Mouse (Mus musculus) forebrain, embryonic 10.5 days (tissue): ENCODE measurements around the gene Gpr143. TPM values are rescaled to one million over a fixed set of nuclear protein-coding genes. Genes with fewer than 3 reads are reported as not detected.

Experiments used
- DNase-seq: peaks from one replicate; pipeline ENCODE4 v3.0.0-alpha.2; 2017; ENCODE audit warnings: low spot score; ENCODE audit errors: extremely low spot score
- H3K27ac ChIP-seq: fragments of 300-500 bp; sonication (generic); 2 replicates; pipeline ENCODE4 v1.5.1; 2016; ENCODE audit warnings: mild to moderate bottlenecking
- H3K27me3 ChIP-seq: fragments of 300-500 bp; sonication (generic); 2 replicates; pipeline ENCODE4 v1.6.1; 2016; ENCODE audit warnings: mild to moderate bottlenecking; ENCODE audit not compliant: poor library complexity, severe bottlenecking
- H3K36me3 ChIP-seq: fragments of 300-500 bp; sonication (generic); replicated peaks from 2 replicates; pipeline ENCODE4 v1.6.1; 2016; ENCODE audit warnings: mild to moderate bottlenecking, moderate library complexity
- H3K4me1 ChIP-seq: fragments of 300-500 bp; sonication (generic); 2 replicates; pipeline ENCODE4 v1.6.1; 2016
- H3K4me3 ChIP-seq: fragments of 300-500 bp; sonication (generic); 2 replicates; pipeline ENCODE4 v1.5.1; 2016; ENCODE audit warnings: mild to moderate bottlenecking, moderate library complexity
- H3K9me3 ChIP-seq: fragments of 300-500 bp; sonication (generic); 2 replicates; pipeline ENCODE4 v1.6.1; 2016; ENCODE audit warnings: mild to moderate bottlenecking, moderate library complexity
- WGBS: fragments of 180-500 bp; shearing (Covaris S2); methylation state at CpG from one replicate; pipeline ENCODE4 v1.1.7; 2016; 5-methylcytosine and 5-hydroxymethylcytosine counted together
- polyA plus RNA-seq: library from polyadenylated mRNA; unstranded; fragments of >200 nt; fragmentation: Nextera tagmentation; extraction: Ambion mirVana; gene quantifications from 2 replicates; pipeline ENCODE4 v1.2.1, GENCODE M21; 2016

The Gpr143 gene
- 0.37 and 0.53 TPM in 2 replicates for polyA plus RNA-seq

DNA sequence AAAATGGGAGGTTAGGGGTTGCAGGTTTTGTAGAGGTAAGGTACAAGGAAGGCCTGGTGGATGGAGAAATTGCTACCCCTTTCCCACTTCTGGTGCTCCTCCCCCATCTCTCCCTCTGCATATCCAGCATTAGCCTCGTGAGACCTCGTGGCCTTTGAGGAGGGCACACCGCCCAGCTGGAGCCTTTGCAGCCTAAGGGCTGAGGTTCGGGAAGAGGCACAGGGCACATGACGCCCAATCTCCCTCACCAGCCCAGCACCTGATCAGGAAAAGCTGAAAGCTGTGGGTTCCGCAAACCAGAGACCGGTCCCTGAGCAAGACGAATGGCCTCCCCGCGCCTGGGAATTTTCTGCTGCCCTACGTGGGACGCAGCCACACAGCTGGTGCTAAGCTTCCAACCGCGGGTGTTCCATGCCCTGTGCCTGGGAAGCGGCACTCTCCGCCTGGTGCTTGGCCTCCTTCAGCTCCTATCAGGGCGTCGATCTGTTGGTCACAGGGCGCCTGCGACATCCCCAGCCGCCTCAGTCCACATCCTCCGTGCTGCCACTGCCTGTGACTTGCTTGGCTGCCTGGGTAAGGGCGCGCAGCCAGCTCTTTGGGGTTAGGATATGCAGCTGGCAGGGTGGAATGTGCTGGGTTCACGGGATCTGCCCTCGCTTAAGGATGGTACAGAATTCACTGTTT, at the start of gene Gpr143:
Gene Gpr143 (plus strand): TSS at position 202 of the 684 bp plus-strand sequence.
- peak; percentile 17 for DNase-seq
- H3K36me3 ChIP-seq, result no peaks in the 10 kb centered on the region
- peaks cover 6% of the 10 kb centered on the region for H3K4me1 ChIP-seq
- WGBS, result 23% methylated on average over 26 of the region's 26 CpGs
- H3K27me3 ChIP-seq, result peaks cover 73% of the 10 kb centered on the region
- no peaks in the 10 kb centered on the region for H3K9me3 ChIP-seq
- peak within 1 kb of the TSS; percentile 40 for H3K4me3 ChIP-seq
- H3K27ac ChIP-seq, result peak within 1 kb of the TSS; percentile 62; the same call in 1 of the 2 replicates

DNA sequence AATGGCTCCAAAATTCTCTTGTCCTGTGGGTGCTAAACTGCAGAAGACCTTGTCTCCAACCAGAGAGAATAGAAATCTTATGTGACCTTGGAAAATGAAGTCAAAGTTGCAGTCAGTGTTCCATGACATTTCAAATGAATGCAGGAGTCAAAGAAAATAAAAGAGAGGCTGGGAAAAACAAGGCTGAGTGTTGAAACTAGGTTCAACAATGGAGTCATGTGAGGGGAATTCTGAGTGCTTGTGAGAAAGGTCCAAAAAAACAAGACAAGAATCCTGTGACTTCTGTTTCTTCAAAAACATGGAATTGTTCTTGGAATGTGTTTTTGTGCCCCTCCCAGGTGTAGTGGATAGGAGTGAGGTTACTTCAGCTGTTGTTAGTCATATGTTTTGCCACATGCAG, 46.4 kb upstream of the Gpr143 start:
- Histone ChIP-seq H3K27ac (no peak overlapping the region), H3K4me3 (no peak overlapping the region), H3K36me3 (no peaks in the 10 kb centered on the region), H3K27me3 (peaks cover 93% of the 10 kb centered on the region), H3K4me1 (peaks cover 4% of the 10 kb centered on the region; the same call in 1 of the 2 replicates), H3K9me3 (no peaks in the 10 kb centered on the region)
- no peak for DNase-seq

DNA sequence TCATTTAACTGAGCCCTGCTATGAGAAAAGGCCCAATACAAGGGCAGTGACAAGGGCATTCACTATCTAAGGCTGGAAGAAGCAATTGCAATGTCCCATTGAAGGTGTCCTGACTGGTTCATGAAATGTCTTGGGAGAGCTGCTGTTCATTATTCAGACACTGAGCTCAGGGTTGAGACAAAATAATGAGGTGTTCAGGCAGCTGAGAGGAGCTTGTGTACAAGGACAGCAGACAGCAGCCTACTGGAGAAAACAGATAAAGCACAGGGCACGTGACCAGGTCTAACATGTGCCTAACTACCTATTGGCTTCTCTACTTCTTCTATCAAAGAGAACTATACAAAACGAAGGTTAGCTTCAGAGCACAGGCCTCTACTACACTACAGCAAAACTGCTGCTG, 43.5 kb upstream of the Gpr143 start:
- Histone ChIP-seq H3K27ac (no peak overlapping the region), H3K9me3 (no peaks in the 10 kb centered on the region), H3K36me3 (no peaks in the 10 kb centered on the region), H3K4me1 (peaks cover 4% of the 10 kb centered on the region; the same call in 1 of the 2 replicates), H3K4me3 (no peak overlapping the region), H3K27me3 (peaks cover 97% of the 10 kb centered on the region)
- no peak for DNase-seq
- 88% methylated on average over 2 of the region's 2 CpGs for WGBS

DNA sequence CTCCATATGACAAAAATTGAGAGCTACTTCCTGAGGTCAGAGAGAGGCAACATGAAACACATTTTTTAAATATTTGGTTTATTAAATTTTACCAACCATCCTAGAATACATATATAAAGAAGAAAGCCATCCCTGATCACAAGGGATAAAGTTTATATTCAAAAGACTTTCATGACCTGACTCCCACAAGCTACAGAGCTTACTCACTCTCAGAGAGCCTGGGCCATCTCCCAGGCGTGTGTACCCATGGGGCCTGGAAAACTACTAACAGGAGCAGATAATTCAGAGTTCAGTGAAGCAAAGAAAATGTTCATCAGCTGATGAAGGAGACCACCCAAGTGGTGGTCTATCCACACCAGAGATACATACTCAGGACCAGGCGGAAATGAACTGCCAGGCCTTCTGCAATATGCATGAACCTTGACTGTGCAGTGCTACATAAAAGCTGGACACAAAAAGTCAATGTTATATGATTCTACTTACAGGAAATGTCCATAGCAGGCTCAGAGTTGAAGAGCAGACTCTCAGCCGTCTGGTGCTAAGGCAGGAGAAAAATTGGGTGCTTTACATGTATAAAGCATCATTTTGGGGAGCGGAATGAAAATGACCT, 42.9 kb upstream of the Gpr143 start:
- H3K36me3 ChIP-seq, result no peaks in the 10 kb centered on the region
- H3K9me3 ChIP-seq, result no peaks in the 10 kb centered on the region
- H3K4me1 ChIP-seq, result peaks cover 4% of the 10 kb centered on the region; the same call in 1 of the 2 replicates
- H3K27ac ChIP-seq, result no peak overlapping the region
- peaks cover 100% of the 10 kb centered on the region for H3K27me3 ChIP-seq
- DNase-seq, result no peak
- 83% methylated on average over 4 of the region's 4 CpGs for WGBS
- H3K4me3 ChIP-seq, result no peak overlapping the region

DNA sequence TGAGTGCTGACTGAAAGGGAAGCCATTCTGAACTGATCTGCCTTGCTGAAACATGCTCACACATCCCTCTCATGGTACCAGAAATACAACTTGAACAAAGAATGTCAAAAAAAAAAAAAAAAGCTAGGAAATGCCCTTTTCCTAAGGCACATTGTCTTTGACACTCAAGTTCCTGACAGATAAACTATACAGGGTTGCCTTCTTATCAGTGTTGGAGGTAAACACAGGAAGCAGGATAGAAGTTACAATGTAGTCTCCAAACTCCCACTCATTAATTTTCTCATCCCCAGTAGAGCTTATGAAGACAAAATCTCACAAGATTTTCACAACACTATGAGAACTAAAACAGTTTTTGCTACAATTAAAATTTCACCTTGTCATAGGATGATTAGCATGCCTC, 38.1 kb upstream of the Gpr143 start:
- peaks cover 97% of the 10 kb centered on the region for H3K27me3 ChIP-seq
- H3K4me1 ChIP-seq, result peaks cover 10% of the 10 kb centered on the region; the same call in 1 of the 2 replicates
- H3K4me3 ChIP-seq, result no peak overlapping the region
- no peaks in the 10 kb centered on the region for H3K36me3 ChIP-seq
- no peak overlapping the region for H3K27ac ChIP-seq
- DNase-seq, result no peak
- H3K9me3 ChIP-seq, result no peaks in the 10 kb centered on the region

DNA sequence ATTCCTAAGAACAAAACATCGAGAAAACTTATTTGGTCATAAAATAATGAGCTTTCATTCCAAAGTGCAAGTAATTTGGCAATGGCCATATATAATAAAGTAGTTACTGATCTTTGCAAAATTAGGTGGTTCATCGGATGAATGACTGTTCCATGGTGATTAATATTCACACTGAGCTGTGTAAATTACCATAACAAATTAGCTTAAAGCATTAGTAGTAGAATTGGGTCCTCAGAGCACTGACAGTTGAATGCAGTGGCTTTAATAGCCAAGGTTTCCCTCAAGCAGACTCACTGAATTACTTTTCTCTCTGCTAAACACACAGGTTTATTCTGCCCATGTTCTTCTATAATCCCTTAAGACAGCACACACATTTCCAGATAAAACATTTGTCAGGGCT, 35.8 kb upstream of the Gpr143 start:
- peaks cover 92% of the 10 kb centered on the region for H3K27me3 ChIP-seq
- H3K36me3 ChIP-seq, result no peaks in the 10 kb centered on the region
- 72% methylated on average over 2 of the region's 2 CpGs for WGBS
- no peaks in the 10 kb centered on the region for H3K9me3 ChIP-seq
- peaks cover 6% of the 10 kb centered on the region; the same call in 1 of the 2 replicates for H3K4me1 ChIP-seq
- no peak overlapping the region for H3K4me3 ChIP-seq
- no peak overlapping the region for H3K27ac ChIP-seq
- DNase-seq, result no peak

DNA sequence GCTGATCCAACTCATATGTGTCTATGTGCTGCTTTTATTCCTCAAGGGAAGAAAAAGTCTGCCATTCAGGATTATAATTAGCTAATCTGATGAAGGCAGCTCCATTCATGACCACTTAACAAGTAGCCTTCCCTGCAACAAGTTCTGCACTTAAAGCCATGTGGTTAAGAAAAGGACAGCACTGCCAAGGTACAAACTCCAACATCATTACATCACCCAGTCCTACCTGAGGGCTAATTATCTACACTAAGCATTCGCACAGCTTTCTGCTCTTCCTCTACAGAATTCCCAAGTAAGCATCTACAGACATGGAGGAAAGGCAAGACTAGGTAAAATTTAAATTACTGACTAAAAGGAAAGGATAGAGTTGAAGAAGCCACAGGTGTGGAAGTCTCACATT, 25.9 kb upstream of the Gpr143 start:
- Histone ChIP-seq H3K27me3 (peaks cover 40% of the 10 kb centered on the region), H3K36me3 (no peaks in the 10 kb centered on the region), H3K4me3 (no peak overlapping the region), H3K4me1 (no peaks in the 10 kb centered on the region), H3K27ac (no peak overlapping the region), H3K9me3 (no peaks in the 10 kb centered on the region)
- DNase-seq, result no peak
- WGBS, result 98% methylated on average over 1 of the region's 1 CpGs

DNA sequence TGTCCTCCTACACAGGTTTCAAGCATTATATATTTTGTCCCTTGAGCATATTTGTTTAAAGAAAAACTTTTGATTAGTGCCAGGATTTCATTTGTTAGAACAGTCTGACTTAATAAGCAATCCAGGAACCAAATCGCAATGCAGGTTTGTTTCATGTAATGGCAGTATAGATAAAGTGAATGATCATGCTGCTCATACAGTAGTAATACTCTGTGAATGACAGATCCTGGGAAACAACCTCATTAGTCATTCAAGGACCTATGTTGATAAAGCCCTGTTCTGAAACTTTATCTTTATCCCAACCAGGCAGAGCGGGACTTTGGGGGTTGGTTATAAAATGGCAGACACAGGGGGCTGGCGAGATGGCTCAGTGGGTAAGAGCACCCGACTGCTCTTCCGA, 25.4 kb upstream of the Gpr143 start:
- DNase-seq, result no peak
- Histone ChIP-seq H3K36me3 (no peaks in the 10 kb centered on the region), H3K27me3 (peaks cover 38% of the 10 kb centered on the region), H3K9me3 (no peaks in the 10 kb centered on the region), H3K4me3 (no peak overlapping the region), H3K27ac (no peak overlapping the region), H3K4me1 (no peaks in the 10 kb centered on the region)
- WGBS, result 93% methylated on average over 5 of the region's 5 CpGs

DNA sequence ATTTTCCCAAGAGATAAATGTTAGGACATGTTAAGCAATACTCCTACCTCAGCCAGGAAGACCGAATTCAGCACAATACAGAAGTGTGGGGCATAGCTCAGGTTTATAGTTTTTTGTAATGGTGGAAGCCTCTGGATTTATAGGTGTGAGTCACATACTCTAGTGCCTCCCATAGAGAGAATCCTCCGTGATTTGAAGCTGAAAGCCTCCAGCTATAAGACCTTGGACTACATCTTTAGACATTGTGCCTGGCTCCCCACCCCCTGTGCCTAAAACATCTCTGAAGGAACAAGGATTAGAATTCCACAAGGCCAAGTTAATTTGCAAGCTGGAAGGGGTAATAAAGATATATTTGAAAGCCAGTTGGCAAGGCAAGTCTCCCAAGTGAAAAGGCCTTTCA, 19.3 kb upstream of the Gpr143 start:
- no peak for DNase-seq
- Histone ChIP-seq H3K27ac (no peak overlapping the region), H3K4me1 (peaks cover 16% of the 10 kb centered on the region), H3K36me3 (no peaks in the 10 kb centered on the region), H3K9me3 (no peaks in the 10 kb centered on the region), H3K27me3 (peaks cover 43% of the 10 kb centered on the region), H3K4me3 (no peak overlapping the region)
- 55% methylated on average over 2 of the region's 2 CpGs for WGBS

DNA sequence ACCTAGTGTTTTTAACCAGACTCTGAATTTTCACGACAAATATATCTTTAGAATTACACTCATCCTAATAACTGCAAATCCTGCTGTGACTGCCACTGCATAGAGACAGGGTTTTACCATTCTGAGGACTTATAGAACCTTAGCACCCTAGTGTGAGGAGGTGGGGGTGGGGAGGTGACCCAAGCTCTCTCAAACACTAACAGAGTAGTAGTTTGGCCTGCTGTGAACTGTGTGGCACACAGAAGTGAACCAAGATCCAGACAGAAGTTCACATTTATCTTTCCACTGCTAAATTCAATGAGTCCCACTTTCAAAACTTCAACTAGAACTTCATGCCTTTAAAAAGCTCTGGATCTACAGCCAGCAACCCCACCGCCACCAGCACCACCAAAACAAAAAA, 18.9 kb upstream of the Gpr143 start:
- DNase-seq, result no peak
- 59% methylated on average over 2 of the region's 2 CpGs for WGBS
- Histone ChIP-seq H3K36me3 (no peaks in the 10 kb centered on the region), H3K4me1 (peaks cover 18% of the 10 kb centered on the region), H3K27ac (no peak overlapping the region), H3K27me3 (peaks cover 47% of the 10 kb centered on the region), H3K4me3 (no peak overlapping the region), H3K9me3 (no peaks in the 10 kb centered on the region)

DNA sequence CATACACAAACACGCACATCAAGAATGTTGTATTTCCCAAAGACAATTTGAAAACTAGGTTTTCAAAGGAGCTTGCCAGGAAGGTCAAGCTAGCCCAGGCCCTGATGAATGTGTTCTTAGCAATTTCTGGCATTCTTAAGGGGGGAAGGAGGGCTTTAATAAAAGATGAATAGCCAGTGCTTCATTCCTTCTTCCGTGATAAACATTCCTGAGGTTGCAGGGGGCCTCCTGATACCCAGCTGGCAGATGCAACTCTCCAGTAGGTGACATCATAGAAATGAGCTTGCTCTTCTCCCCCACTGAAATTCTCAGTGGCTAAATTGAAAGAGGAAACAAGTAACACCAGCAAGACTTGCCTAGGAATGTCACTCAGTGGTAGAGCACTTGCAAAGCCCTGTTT, 17.6 kb upstream of the Gpr143 start:
- Histone ChIP-seq H3K27ac (no peak overlapping the region), H3K36me3 (no peaks in the 10 kb centered on the region), H3K4me1 (peaks cover 24% of the 10 kb centered on the region), H3K4me3 (no peak overlapping the region), H3K27me3 (peaks cover 60% of the 10 kb centered on the region), H3K9me3 (peaks cover under 1% of the 10 kb centered on the region; the same call in 1 of the 2 replicates)
- WGBS, result 47% methylated on average over 2 of the region's 2 CpGs
- DNase-seq, result no peak

DNA sequence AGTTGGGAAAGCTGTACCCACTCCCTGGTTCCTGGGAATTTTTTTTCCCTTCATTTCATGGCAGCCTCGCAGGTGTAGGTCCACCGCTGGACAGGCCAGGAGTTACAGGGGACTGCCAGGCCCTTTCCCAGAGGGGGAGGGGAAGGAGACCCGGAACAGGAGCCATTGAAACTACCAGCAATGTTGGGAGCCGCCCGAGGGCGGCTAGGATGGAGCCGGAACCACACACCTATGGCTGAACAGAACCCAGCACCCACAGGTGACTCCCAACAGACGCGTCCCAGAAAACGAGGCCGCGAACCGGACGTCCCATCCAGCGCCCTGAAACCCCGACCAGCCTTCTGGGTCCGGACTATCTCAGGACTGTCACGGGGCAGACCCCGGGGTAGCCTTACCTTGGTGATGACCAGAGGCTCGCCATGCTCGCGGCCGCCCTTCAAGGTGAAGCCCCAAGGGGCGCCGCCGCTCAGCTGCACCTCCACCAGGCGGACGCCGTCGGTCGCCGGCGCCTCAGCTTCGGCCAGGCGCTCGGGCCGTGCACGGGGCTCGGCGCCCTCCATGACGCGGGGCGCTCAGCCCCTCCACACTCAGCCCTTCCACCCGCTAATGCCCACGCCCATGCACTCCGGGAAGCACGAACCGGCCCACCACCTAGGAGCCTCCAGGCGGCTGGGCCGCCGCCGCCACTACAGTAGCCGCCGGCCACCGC, 12.7 kb upstream of the Gpr143 start, which contains the start of gene Shroom2:
Gene Shroom2 (minus strand): TSS at position 575 of the 709 bp plus-strand sequence.
- H3K27ac ChIP-seq, result peak within 1 kb of the TSS; percentile 86
- WGBS, result 15% methylated on average over 55 of the region's 55 CpGs
- H3K4me3 ChIP-seq, result peak within 1 kb of the TSS; percentile 67
- peak; percentile 21 for DNase-seq
- H3K27me3 ChIP-seq, result peaks cover 75% of the 10 kb centered on the region
- peaks cover 3% of the 10 kb centered on the region; the same call in 1 of the 2 replicates for H3K9me3 ChIP-seq
- H3K4me1 ChIP-seq, result peaks cover 13% of the 10 kb centered on the region; the same call in 1 of the 2 replicates
- H3K36me3 ChIP-seq, result no peaks in the 10 kb centered on the region
